Mouse (Mus musculus) megakaryocyte, embryonic 14.5 days (primary cell): ENCODE results near the gene Wnt3a.

ENCODE experiments used
- FLI1 ChIP-seq: IDR thresholded peaks from 2 replicates; pipeline ENCODE4 v1.6.1; 2012; ENCODE audit warnings: low read length, inconsistent platforms, mixed read lengths
- GATA1 ChIP-seq: IDR thresholded peaks from 3 replicates; pipeline ENCODE4 v1.6.1; 2012; ENCODE audit warnings: mixed read lengths, low read length, inconsistent platforms, borderline replicate concordance

- TF ChIP-seq GATA1 (no peak), FLI1 (no peak)
Observed at GRCm38 (mm10) chr11:59243856-59244255, 46.7 kb downstream of the Wnt3a start.
